In the genomic region with DNA sequence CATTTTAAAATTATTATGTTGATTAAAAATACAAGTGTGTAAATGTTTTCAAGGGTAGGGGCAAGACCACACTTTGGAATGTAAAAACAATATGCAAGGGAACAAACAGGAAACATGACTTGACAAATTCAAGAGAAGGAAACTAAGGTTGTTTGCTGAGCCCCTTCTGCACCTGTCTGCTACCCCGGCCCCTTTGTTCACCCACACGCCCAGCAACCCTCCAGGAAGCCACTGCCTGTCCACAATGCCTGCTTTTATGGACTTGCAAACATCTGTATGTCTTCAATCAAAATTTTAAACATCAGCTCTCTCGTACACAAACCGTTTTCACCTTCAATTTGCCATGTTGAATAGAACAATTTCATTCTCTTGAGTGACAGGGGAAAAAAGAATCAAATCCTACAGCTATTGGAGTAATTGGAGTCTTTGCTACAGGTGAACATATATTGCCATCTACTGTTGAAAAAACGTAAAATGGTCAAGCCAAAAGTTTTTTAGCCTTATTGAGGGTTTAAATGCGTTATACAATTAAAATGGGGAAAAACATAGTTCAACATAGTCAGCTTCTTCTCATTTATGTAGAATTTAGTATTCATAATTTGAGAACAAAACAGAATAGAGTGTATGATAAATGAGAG, we compare ENCODE assay signal across 17 mouse cellular contexts. TPM values are rescaled to one million over a fixed set of nuclear protein-coding genes. Genes with fewer than 3 reads are reported as not detected.
DNase-seq lines count a peak whose midpoint lies in the region; ATAC-seq and TF ChIP-seq lines count a peak whose summit lies in the region.
"Had no signal": no experiment of that assay in that cellular context is flagged by ENCODE, and none has a peak within 500 bp of the region (broad histone marks: within the 10 kb centered on the region; RNA-seq: fewer than 3 reads in every experiment).

No protein-coding gene starts in this region.

- peak; percentile 21 for DNase-seq in heart, postnatal 0 days (ENCODE audit: low spot score)
- DNase-seq in heart, postnatal 36 days = no peak
- DNase-seq in liver, postnatal 0 days = no peak
- no peak for DNase-seq in liver, embryonic 11.5 days (ENCODE audit: low spot score)
- DNase-seq in A20 (ENCODE audit: low read depth, low spot score) (peak; percentile 3), adipocyte (ENCODE audit: low spot score) (peak; percentile 71)
- DNase-seq in cerebellum, adult 9-11 months = no peak
- DNase-seq in ovary, postnatal 36 days (ENCODE audit: low spot score) = no peak
- DNase-seq: adrenal gland, postnatal 36 days; cerebellum, adult 11-12 months; gastrocnemius, postnatal 25 days; kidney, postnatal 4 days; liver, embryonic 13.5 days; right cerebral cortex, postnatal 25 days had no signal

- H3K9me3 ChIP-seq in heart, postnatal 0 days (replicated peaks; ENCODE audit: control insufficient read depth, low read length) = no peaks in the 10 kb centered on the region
- no peaks in the 10 kb centered on the region for H3K9me3 ChIP-seq in liver, postnatal 0 days (ENCODE audit: low read length)
- no peaks in the 10 kb centered on the region for H3K9me3 ChIP-seq in liver, embryonic 11.5 days (ENCODE audit: control insufficient read depth, low read length)
- H3K9me3 ChIP-seq: heart, embryonic 15.5 days; liver, embryonic 13.5 days had no signal

- no peak overlapping the region for H3K4me3 ChIP-seq in heart, postnatal 0 days (ENCODE audit: low read depth, low read length)
- no peak overlapping the region for H3K4me3 ChIP-seq in liver, postnatal 0 days (ENCODE audit: low read depth, low read length)
- no peak overlapping the region for H3K4me3 ChIP-seq in liver, embryonic 11.5 days (ENCODE audit: low read depth, low read length)
- H3K4me3 ChIP-seq: heart, embryonic 15.5 days; liver, embryonic 13.5 days had no signal

- H3K4me2 ChIP-seq in heart, postnatal 0 days (ENCODE audit: low read depth, low read length) = no peak overlapping the region
- no peak overlapping the region for H3K4me2 ChIP-seq in liver, postnatal 0 days (ENCODE audit: low read depth, low read length)
- no peak overlapping the region for H3K4me2 ChIP-seq in liver, embryonic 11.5 days
- H3K4me2 ChIP-seq: heart, embryonic 15.5 days; liver, embryonic 13.5 days had no signal

- H3K27me3 ChIP-seq in heart, postnatal 0 days (ENCODE audit: control insufficient read depth, insufficient read depth, low read length) = no peaks in the 10 kb centered on the region
- H3K27me3 ChIP-seq in liver, postnatal 0 days (ENCODE audit: insufficient read depth, low read length) = no peaks in the 10 kb centered on the region
- no peaks in the 10 kb centered on the region for H3K27me3 ChIP-seq in liver, embryonic 11.5 days (replicated peaks; ENCODE audit: control insufficient read depth, insufficient read depth, low read length)
- H3K27me3 ChIP-seq: heart, embryonic 15.5 days; liver, embryonic 13.5 days had no signal

- intact Hi-C loops in heart, postnatal 36 days (cut with DNase I) = loop anchor here (2.0 to 5.0 kb wide), 3 partner anchors 748 to 1523 kb away; no protein-coding TSS in a partner anchor

- ATAC-seq in heart, postnatal 0 days (ENCODE audit: insufficient read depth, low read depth) = no peak
- ATAC-seq in liver, postnatal 0 days = no peak
- no peak for ATAC-seq in liver, embryonic 11.5 days (replicated peaks; ENCODE audit: low FRiP score)

- no peaks in the 10 kb centered on the region for H3K36me3 ChIP-seq in heart, postnatal 0 days (replicated peaks; ENCODE audit: control insufficient read depth, insufficient read depth, low read length)
- H3K36me3 ChIP-seq in liver, postnatal 0 days (replicated peaks; ENCODE audit: insufficient read depth, low read length) = no peaks in the 10 kb centered on the region
- H3K36me3 ChIP-seq in liver, embryonic 11.5 days (ENCODE audit: control insufficient read depth, insufficient read depth, low read length) = no peaks in the 10 kb centered on the region
- H3K36me3 ChIP-seq: heart, embryonic 15.5 days; liver, embryonic 13.5 days had no signal

- TF ChIP-seq EP300 in heart, postnatal 0 days (IDR thresholded peaks at IDR 0.05; ENCODE audit: low read depth) = no peak
- no peak for TF ChIP-seq EP300 in liver, postnatal 0 days (IDR thresholded peaks at IDR 0.05; ENCODE audit: low read depth)

- H3K4me1 ChIP-seq in heart, postnatal 0 days (ENCODE audit: control insufficient read depth, insufficient read depth) = no peaks in the 10 kb centered on the region
- H3K4me1 ChIP-seq in liver, postnatal 0 days (ENCODE audit: insufficient read depth) = no peaks in the 10 kb centered on the region
- H3K4me1 ChIP-seq in liver, embryonic 11.5 days (replicated peaks; ENCODE audit: control insufficient read depth, insufficient read depth, low read length) = no peaks in the 10 kb centered on the region
- H3K4me1 ChIP-seq: heart, embryonic 15.5 days; liver, embryonic 13.5 days had no signal

- TF ChIP-seq CTCF in heart, postnatal 0 days (IDR thresholded peaks at IDR 0.05; ENCODE audit: low read depth) = peak; percentile 48
- peak; percentile 39 for TF ChIP-seq CTCF in liver, postnatal 0 days (IDR thresholded peaks at IDR 0.05; ENCODE audit: low read depth)

- whole genome bisulfite sequencing in heart, postnatal 0 days = 45% methylated on average over 6 of the region's 6 CpGs
- 51% methylated on average over 6 of the region's 6 CpGs for WGBS in liver, postnatal 0 days (ENCODE audit: insufficient replicate concordance)
- 56% methylated on average over 6 of the region's 6 CpGs for WGBS in liver, embryonic 11.5 days

- H3K9ac ChIP-seq in heart, postnatal 0 days (replicated peaks; ENCODE audit: low read depth, low read length) = no peak overlapping the region
- H3K9ac ChIP-seq in liver, postnatal 0 days (replicated peaks) = no peak overlapping the region
- H3K9ac ChIP-seq in liver, embryonic 11.5 days (ENCODE audit: low read depth, low read length) = no peak overlapping the region
- H3K9ac ChIP-seq: heart, embryonic 15.5 days; liver, embryonic 13.5 days had no signal

- no peak overlapping the region for H3K27ac ChIP-seq in heart, postnatal 0 days (ENCODE audit: low read depth)
- no peak overlapping the region for H3K27ac ChIP-seq in liver, postnatal 0 days (ENCODE audit: low read depth)
- H3K27ac ChIP-seq in liver, embryonic 11.5 days (ENCODE audit: low read depth, low read length) = no peak overlapping the region
- H3K27ac ChIP-seq: heart, embryonic 15.5 days; liver, embryonic 13.5 days; macrophage had no signal

RNA-seq across cellular contexts. Expression of gene Mecom, which starts 13.0 kb away (rescaled TPM):
- 18.9 and 29.6 TPM in 2 replicates for total RNA-seq in heart, postnatal 0 days (2014; rRNA removed; ENCODE audit: low replicate concordance)
- 8.4 and 8.5 TPM in 2 replicates for polyA plus RNA-seq in heart, postnatal 0 days (2015; fragmentation: Nextera tagmentation; extraction: Ambion mirVana)
- total RNA-seq in heart, postnatal 36 days (2021) = 10 to 100 TPM; 16.9 to 21.6 TPM
- polyA plus RNA-seq in liver, postnatal 0 days (2015; fragmentation: Nextera tagmentation; extraction: Ambion mirVana) = 0.85 and 0.89 TPM in 2 replicates
- 5.7 and 6.9 TPM in 2 replicates for polyA plus RNA-seq in liver, embryonic 11.5 days (2014; fragmentation: Nextera tagmentation; extraction: Ambion mirVana)
- polyA plus RNA-seq: macrophage had no signal

RNA-seq across cellular contexts. Expression of gene Actrt3, which starts 38.9 kb away (rescaled TPM):
- total RNA-seq in heart, postnatal 0 days (2014; rRNA removed; ENCODE audit: low replicate concordance) = not detected in 2 replicates
- not detected in 2 replicates for polyA plus RNA-seq in heart, postnatal 0 days (2015; fragmentation: Nextera tagmentation; extraction: Ambion mirVana)
- not detected for total RNA-seq in heart, postnatal 36 days (2021)
- not detected in 2 replicates for polyA plus RNA-seq in liver, postnatal 0 days (2015; fragmentation: Nextera tagmentation; extraction: Ambion mirVana)
- not detected in 2 replicates for polyA plus RNA-seq in liver, embryonic 11.5 days (2014; fragmentation: Nextera tagmentation; extraction: Ambion mirVana)
- total RNA-seq: adrenal gland, postnatal 36 days; gastrocnemius, postnatal 25 days had no signal
- polyA plus RNA-seq: heart, embryonic 15.5 days; liver, embryonic 13.5 days; macrophage; urinary bladder, adult 2 months had no signal

RNA-seq across cellular contexts. Expression of gene Mynn, which starts 41.1 kb away (rescaled TPM):
- total RNA-seq in heart, postnatal 0 days (2014; rRNA removed; ENCODE audit: low replicate concordance) = 14.9 and 18.3 TPM in 2 replicates
- 15.1 and 17.2 TPM in 2 replicates for polyA plus RNA-seq in heart, postnatal 0 days (2015; fragmentation: Nextera tagmentation; extraction: Ambion mirVana)
- total RNA-seq in heart, postnatal 36 days (2021) = 10 to 100 TPM; 13.7 to 16.7 TPM
- 6.2 and 7.5 TPM in 2 replicates for polyA plus RNA-seq in liver, postnatal 0 days (2015; fragmentation: Nextera tagmentation; extraction: Ambion mirVana)
- 23.2 and 24.7 TPM in 2 replicates for polyA plus RNA-seq in liver, embryonic 11.5 days (2014; fragmentation: Nextera tagmentation; extraction: Ambion mirVana)

Comparison
In these comparisons a context has a peak if more than half of its experiments do, and no peak if none do; other contexts are left out.
1. DNase-seq: peak in heart, postnatal 0 days (single experiment), A20 (single experiment) and adipocyte (single experiment); none in heart, postnatal 36 days (0 of 2), liver, postnatal 0 days (single experiment), liver, embryonic 11.5 days (single experiment), cerebellum, adult 9-11 months (single experiment) and ovary, postnatal 36 days (single experiment).